9 mouse cellular contexts compared by ENCODE assay signal in the genomic region with DNA sequence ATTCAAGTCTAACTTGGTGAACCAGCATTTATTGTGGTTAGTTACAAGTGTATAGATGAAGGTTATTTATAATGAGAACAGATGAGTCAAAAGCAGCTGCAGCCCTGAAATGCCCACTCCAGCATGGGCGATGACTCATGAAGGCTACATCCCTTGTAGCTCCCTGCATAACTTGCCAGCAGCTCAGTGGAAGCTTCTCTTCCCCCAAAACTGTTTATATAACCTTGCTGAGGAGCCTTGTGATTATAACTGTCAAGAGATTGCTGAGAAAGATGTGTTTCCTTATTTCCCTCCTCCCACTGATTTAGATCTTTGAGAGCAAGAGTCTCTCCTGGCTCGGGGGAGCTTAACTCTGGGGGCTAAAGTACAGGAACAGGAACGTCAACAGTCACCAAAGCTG.
DNase-seq lines count a peak whose midpoint lies in the region; ATAC-seq and TF ChIP-seq lines count a peak whose summit lies in the region.
"Had no signal": no experiment of that assay in that cellular context is flagged by ENCODE, and none has a peak within 500 bp of the region (broad histone marks: within the 10 kb centered on the region; RNA-seq: fewer than 3 reads in every experiment).

No protein-coding gene starts in this region.

- H3K9ac ChIP-seq in lung, embryonic 14.5 days = no peak overlapping the region
- H3K9ac ChIP-seq in hindbrain, postnatal 0 days (replicated peaks; ENCODE audit: low read length) = no peak overlapping the region
- H3K9ac ChIP-seq: heart, embryonic 12.5 days had no signal

- no peak for DNase-seq in lung, embryonic 14.5 days
- no peak for DNase-seq in lung, adult 2 months
- peak; percentile 44 for DNase-seq in adrenal gland, postnatal 25 days
- DNase-seq in layer of hippocampus, adult 9-11 months = peak; percentile 87
- DNase-seq in telencephalon, adult 2 months (ENCODE audit: low read depth, low spot score) = peak; percentile 97
- DNase-seq in hindbrain, postnatal 0 days (ENCODE audit: low spot score) = no peak
- DNase-seq in heart, adult 11 months = no peak

- no peaks in the 10 kb centered on the region for H3K27me3 ChIP-seq in lung, embryonic 14.5 days (ENCODE audit: insufficient read depth, low read length)
- H3K27me3 ChIP-seq in hindbrain, postnatal 0 days (ENCODE audit: insufficient read depth, low read length) = no peaks in the 10 kb centered on the region
- H3K27me3 ChIP-seq: heart, embryonic 12.5 days had no signal

- 19% methylated on average over 3 of the region's 3 CpGs for WGBS in lung, embryonic 14.5 days
- 15% methylated on average over 3 of the region's 3 CpGs for WGBS in lung, adult 2 months
- 59% methylated on average over 3 of the region's 3 CpGs for WGBS in hindbrain, postnatal 0 days

- H3K27ac ChIP-seq in lung, embryonic 14.5 days (ENCODE audit: low read depth) = no peak overlapping the region
- H3K27ac ChIP-seq in hindbrain, postnatal 0 days = no peak overlapping the region

- no peaks in the 10 kb centered on the region for H3K4me1 ChIP-seq in lung, embryonic 14.5 days (ENCODE audit: insufficient read depth)
- H3K4me1 ChIP-seq in lung, adult 2 months (ENCODE audit: control insufficient read depth, insufficient read depth, low read length) = no peaks in the 10 kb centered on the region
- H3K4me1 ChIP-seq in hindbrain, postnatal 0 days (ENCODE audit: insufficient read depth, low read length) = no peaks in the 10 kb centered on the region

- H3K36me3 ChIP-seq in lung, embryonic 14.5 days (ENCODE audit: insufficient read depth) = no peaks in the 10 kb centered on the region
- H3K36me3 ChIP-seq in hindbrain, postnatal 0 days (ENCODE audit: insufficient read depth, low read length) = no peaks in the 10 kb centered on the region
- H3K36me3 ChIP-seq: heart, embryonic 12.5 days had no signal

- no peak overlapping the region for H3K4me3 ChIP-seq in lung, embryonic 14.5 days (ENCODE audit: low read depth, low read length)
- H3K4me3 ChIP-seq in lung, adult 2 months (replicated peaks; ENCODE audit: extremely low read depth, low read depth, low read length) = no peak overlapping the region
- no peak overlapping the region for H3K4me3 ChIP-seq in hindbrain, postnatal 0 days (ENCODE audit: low read length)
- H3K4me3 ChIP-seq: heart, embryonic 12.5 days had no signal

- ATAC-seq in lung, embryonic 14.5 days (ENCODE audit: insufficient read depth) = peak; percentile 49; the same call in 1 of the 2 replicates
- ATAC-seq in hindbrain, postnatal 0 days = no peak
- ATAC-seq: forebrain, embryonic 16.5 days had no signal

- H3K9me3 ChIP-seq in lung, embryonic 14.5 days (ENCODE audit: low read depth, low read length) = no peaks in the 10 kb centered on the region
- no peaks in the 10 kb centered on the region for H3K9me3 ChIP-seq in hindbrain, postnatal 0 days (ENCODE audit: low read length)
- H3K9me3 ChIP-seq: heart, embryonic 12.5 days had no signal

- TF ChIP-seq POLR2A in lung, adult 2 months (IDR thresholded peaks at IDR 0.05; ENCODE audit: borderline replicate concordance, extremely low read depth, low read depth, low read length) = no peak

- TF ChIP-seq CTCF in lung, embryonic 14.5 days (IDR thresholded peaks at IDR 0.05; ENCODE audit: low read depth) = no peak
- TF ChIP-seq CTCF in lung, adult 2 months (IDR thresholded peaks at IDR 0.05; ENCODE audit: insufficient read depth, low read length) = no peak
- TF ChIP-seq CTCF in hindbrain, postnatal 0 days (IDR thresholded peaks at IDR 0.05; ENCODE audit: low read depth) = no peak

- H3K4me2 ChIP-seq in lung, embryonic 14.5 days = no peak overlapping the region
- H3K4me2 ChIP-seq in hindbrain, postnatal 0 days (ENCODE audit: low read depth, low read length) = no peak overlapping the region
- H3K4me2 ChIP-seq: heart, embryonic 12.5 days had no signal

Comparison
In these comparisons a context has a peak if more than half of its experiments do, and no peak if none do; other contexts are left out.
1. DNase-seq: peak in adrenal gland, postnatal 25 days (single experiment), layer of hippocampus, adult 9-11 months (single experiment) and telencephalon, adult 2 months (single experiment); none in lung, embryonic 14.5 days (single experiment), lung, adult 2 months (single experiment), hindbrain, postnatal 0 days (single experiment) and heart, adult 11 months (single experiment).